Comparison of ENCODE assay signal across 8 mouse cellular contexts in the genomic region with DNA sequence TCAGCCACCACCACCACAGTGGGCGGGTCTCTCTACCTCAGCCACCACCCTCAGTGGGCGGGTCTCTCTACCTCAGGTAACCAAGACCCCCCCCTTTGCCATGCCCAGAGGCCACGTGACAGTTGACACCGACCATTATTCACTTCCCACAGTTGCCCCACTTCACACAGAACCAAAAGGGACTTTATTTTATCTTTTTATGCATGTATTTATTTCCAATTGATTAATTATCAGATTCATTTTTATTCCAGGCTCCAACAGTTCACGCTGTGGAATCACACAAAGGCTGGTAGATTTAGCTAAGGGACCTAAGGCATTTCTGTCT.
A peak's percentile ranks its signal among the peaks of the same experiment; 100 is the strongest.
DNase-seq lines count a peak whose midpoint lies in the region; ATAC-seq and TF ChIP-seq lines count a peak whose summit lies in the region.

No protein-coding gene starts in this region.

- 9% methylated on average over 5 of the region's 5 CpGs for WGBS in heart, embryonic 11.5 days (ENCODE audit: insufficient replicate concordance)
- 9% methylated on average over 5 of the region's 5 CpGs for WGBS in forebrain, embryonic 16.5 days
- 6% methylated on average over 5 of the region's 5 CpGs for WGBS in liver, embryonic 15.5 days (ENCODE audit: insufficient replicate concordance)

- H3K9ac ChIP-seq in heart, embryonic 11.5 days (ENCODE audit: low read depth, low read length) = peak overlapping the region; percentile 75; the same call in 1 of the 2 replicates
- no peak overlapping the region for H3K9ac ChIP-seq in CH12.LX (ENCODE audit: insufficient read depth, low read depth)
- H3K9ac ChIP-seq in forebrain, embryonic 16.5 days (replicated peaks; ENCODE audit: low read depth, low read length) = no peak overlapping the region
- 0 out of 2 replicates have a peak overlapping the region, but pooled peaks have one; percentile 54 for H3K9ac ChIP-seq in liver, embryonic 15.5 days

- no peak for ATAC-seq in heart, embryonic 11.5 days (replicated peaks; ENCODE audit: insufficient number of reproducible peaks, low FRiP score, low TSS enrichment)
- no peak for ATAC-seq in forebrain, embryonic 16.5 days
- ATAC-seq in liver, embryonic 15.5 days (ENCODE audit: insufficient read depth) = no peak
- no peak for ATAC-seq in granulocyte monocyte progenitor cell, adult 5-6 weeks (replicated peaks; ENCODE audit: poor library complexity, severe bottlenecking)

- TF ChIP-seq RAD21 in CH12.LX (IDR thresholded peaks at IDR 0.05; ENCODE audit: low read depth, low read length) = no peak

- TF ChIP-seq CTCF in CH12.LX (conservative IDR thresholded peaks at IDR 0.05 in 1 of 2, IDR thresholded peaks at IDR 0.05 in 1 of 2; ENCODE audit: low read depth in 2 of 2, low read length in 2 of 2) = no peak

- in situ Hi-C loops in CH12.LX (cut with MboI; ENCODE audit: low pct_ligation_motif_present, low pct_unique_long_range_greater_than_20kb, low sequenced_read_pairs) = loop anchor here (10.0 to 25.0 kb wide), 2 partner anchors 662 to 884 kb away; no protein-coding TSS in a partner anchor

- H3K27me3 ChIP-seq in heart, embryonic 11.5 days (ENCODE audit: control insufficient read depth, insufficient read depth, low read length) = no peaks in the 10 kb centered on the region
- H3K27me3 ChIP-seq in CH12.LX (replicated peaks) = peaks cover 5% of the 10 kb centered on the region
- 0 out of 2 replicates have a peak, but pooled peaks cover 4% of the 10 kb centered on the region for H3K27me3 ChIP-seq in forebrain, embryonic 16.5 days (replicated peaks; ENCODE audit: control insufficient read depth, insufficient read depth, low read length)
- H3K27me3 ChIP-seq in liver, embryonic 15.5 days = peaks cover 8% of the 10 kb centered on the region; the same call in 1 of the 2 replicates

- no peak overlapping the region for H3K27ac ChIP-seq in heart, embryonic 11.5 days (ENCODE audit: low read depth, low read length)
- no peak overlapping the region for H3K27ac ChIP-seq in CH12.LX (ENCODE audit: insufficient read depth, low read depth)
- no peak overlapping the region for H3K27ac ChIP-seq in forebrain, embryonic 16.5 days (ENCODE audit: low read length)
- H3K27ac ChIP-seq in liver, embryonic 15.5 days (replicated peaks) = no peak overlapping the region

- no peak for TF ChIP-seq POLR2A in CH12.LX (IDR thresholded peaks at IDR 0.05; ENCODE audit: low read depth, low read length)

- H3K4me3 ChIP-seq in heart, embryonic 11.5 days (ENCODE audit: low read depth, low read length) = peak overlapping the region; percentile 56
- H3K4me3 ChIP-seq in CH12.LX (replicated peaks in 1 of 3; ENCODE audit: low read depth in 2 of 3, low read length in 2 of 3, poor library complexity in 1 of 3) = no peak overlapping the region
- H3K4me3 ChIP-seq in forebrain, embryonic 16.5 days (replicated peaks; ENCODE audit: low read length) = no peak overlapping the region; the same call in 1 of the 2 replicates
- H3K4me3 ChIP-seq in liver, embryonic 15.5 days (replicated peaks) = peak overlapping the region; percentile 62

- dilution Hi-C loops in CH12.LX (cut with MboI; ENCODE audit: extremely low pct_ligation_motif_present, extremely low pct_unique_long_range_greater_than_20kb, low sequenced_read_pairs) = no loop called here

- H3K79me2 ChIP-seq in CH12.LX (replicated peaks; ENCODE audit: control insufficient read depth, extremely low read depth, insufficient read depth, poor library complexity, severe bottlenecking) = no peaks in the 10 kb centered on the region

- intact Hi-C loops in gastrocnemius, postnatal 36 days (cut with DNase I) = no loop called here

- H3K36me3 ChIP-seq in heart, embryonic 11.5 days (ENCODE audit: control insufficient read depth, insufficient read depth, low read length) = no peaks in the 10 kb centered on the region
- no peaks in the 10 kb centered on the region for H3K36me3 ChIP-seq in CH12.LX (replicated peaks in 1 of 2; ENCODE audit: control insufficient read depth in 1 of 2, insufficient read depth in 1 of 2, low read length in 1 of 2)
- no peaks in the 10 kb centered on the region for H3K36me3 ChIP-seq in forebrain, embryonic 16.5 days (ENCODE audit: control insufficient read depth, insufficient read depth)
- H3K36me3 ChIP-seq in liver, embryonic 15.5 days (replicated peaks) = no peaks in the 10 kb centered on the region

- peak overlapping the region; percentile 93 for H3K4me2 ChIP-seq in heart, embryonic 11.5 days
- peak overlapping the region; percentile 69 for H3K4me2 ChIP-seq in CH12.LX (ENCODE audit: insufficient read depth, low read depth, poor library complexity, severe bottlenecking)
- H3K4me2 ChIP-seq in forebrain, embryonic 16.5 days (ENCODE audit: low read length) = peak overlapping the region; percentile 38
- H3K4me2 ChIP-seq in liver, embryonic 15.5 days = peak overlapping the region; percentile 92

- no peaks in the 10 kb centered on the region for H3K9me3 ChIP-seq in heart, embryonic 11.5 days (replicated peaks; ENCODE audit: control insufficient read depth, low read length)
- no peaks in the 10 kb centered on the region for H3K9me3 ChIP-seq in CH12.LX (replicated peaks; ENCODE audit: low read length)
- H3K9me3 ChIP-seq in forebrain, embryonic 16.5 days (ENCODE audit: control insufficient read depth, low read length) = no peaks in the 10 kb centered on the region
- no peaks in the 10 kb centered on the region for H3K9me3 ChIP-seq in liver, embryonic 15.5 days (replicated peaks)

- TF ChIP-seq EP300 in CH12.LX (IDR thresholded peaks at IDR 0.05; ENCODE audit: low read length) = no peak

- H3K4me1 ChIP-seq in heart, embryonic 11.5 days (ENCODE audit: control insufficient read depth, insufficient read depth, low read length) = peaks cover 8% of the 10 kb centered on the region; the same call in 1 of the 2 replicates
- peaks cover 0 to 6% of the 10 kb centered on the region in 2 experiments; a peak in 2 of 4 replicates for H3K4me1 ChIP-seq in CH12.LX (ENCODE audit: control insufficient read depth in 1 of 2, insufficient read depth in 2 of 2)
- peaks cover 9% of the 10 kb centered on the region for H3K4me1 ChIP-seq in forebrain, embryonic 16.5 days (replicated peaks; ENCODE audit: control insufficient read depth, insufficient read depth, low read length)
- H3K4me1 ChIP-seq in liver, embryonic 15.5 days (replicated peaks) = peaks cover 26% of the 10 kb centered on the region

- DNase-seq in heart, adult 11 months = no peak
- no peak for DNase-seq in CH12.LX (ENCODE audit: extremely low read depth)
- DNase-seq in left cerebral cortex, adult 9 months (ENCODE audit: low spot score in 2 of 2) = no peak
- no peak for DNase-seq in gastrocnemius, postnatal 36 days

TF ChIP-seq in CH12.LX, 34 proteins besides CTCF, POLR2A, EP300 and RAD21:
- TF ChIP-seq SMC3 (IDR thresholded peaks at IDR 0.05; ENCODE audit: low read depth, low read length) = no peak
- TF ChIP-seq TBP (conservative IDR thresholded peaks at IDR 0.05; ENCODE audit: low read depth, low read length) = no peak
- no peak for TF ChIP-seq IRF4 (IDR thresholded peaks at IDR 0.05; ENCODE audit: low read depth, low read length)
- no peak for TF ChIP-seq MXI1 (IDR thresholded peaks at IDR 0.05; ENCODE audit: low read depth, low read length)
- TF ChIP-seq POLR2AphosphoS2 (IDR thresholded peaks at IDR 0.05; ENCODE audit: low read depth, low read length) = no peak
- TF ChIP-seq USF1 (IDR thresholded peaks at IDR 0.05; ENCODE audit: low read depth, low read length) = peak; percentile 59
- peak; percentile 46 for TF ChIP-seq USF2 (conservative IDR thresholded peaks at IDR 0.05; ENCODE audit: low read depth, low read length)
- TF ChIP-seq ZMIZ1 (IDR thresholded peaks at IDR 0.05; ENCODE audit: low read depth, low read length) = no peak
- no peak for TF ChIP-seq ZC3H11A (IDR thresholded peaks at IDR 0.05; ENCODE audit: low read depth, low read length)
- TF ChIP-seq ZKSCAN1 (IDR thresholded peaks at IDR 0.05; ENCODE audit: borderline replicate concordance, low read depth, low read length) = no peak
- no peak for TF ChIP-seq CHD2 (IDR thresholded peaks at IDR 0.05; ENCODE audit: low read length)
- TF ChIP-seq KAT2A (IDR thresholded peaks at IDR 0.05; ENCODE audit: insufficient replicate concordance, low read length) = no peak
- no peak for TF ChIP-seq ELF1 (IDR thresholded peaks at IDR 0.05; ENCODE audit: low read depth, low read length)
- no peak; the same call in 1 of the 2 replicates for TF ChIP-seq E2F4 (IDR thresholded peaks at IDR 0.05; ENCODE audit: insufficient replicate concordance, low read depth, low read length)
- TF ChIP-seq MEF2A (IDR thresholded peaks at IDR 0.05; ENCODE audit: borderline replicate concordance, low read depth, low read length) = no peak
- no peak for TF ChIP-seq ZNF384 (IDR thresholded peaks at IDR 0.05; ENCODE audit: low read depth, low read length)
- no peak for TF ChIP-seq SIN3A (IDR thresholded peaks at IDR 0.05; ENCODE audit: low read length)

Comparison
In these comparisons a context has a peak if more than half of its experiments do, and no peak if none do; other contexts are left out.
1. H3K4me2 ChIP-seq: peak in every context shown above with its lines; median percentile 93 in heart, embryonic 11.5 days; 92 in liver, embryonic 15.5 days; 69 in CH12.LX; 38 in forebrain, embryonic 16.5 days.
2. H3K4me3 ChIP-seq: peak in heart, embryonic 11.5 days (single experiment) and liver, embryonic 15.5 days (single experiment); none in CH12.LX (0 of 3) and forebrain, embryonic 16.5 days (single experiment).
3. H3K9ac ChIP-seq: peak in heart, embryonic 11.5 days (single experiment) and liver, embryonic 15.5 days (single experiment); none in CH12.LX (single experiment) and forebrain, embryonic 16.5 days (single experiment).